Mouse (Mus musculus) layer of hippocampus, adult 2 months (tissue): ENCODE data around the gene Trp63. TPM values are rescaled to one million over a fixed set of nuclear protein-coding genes. Genes with fewer than 3 reads are reported as not detected.
"Not testable (repeated sequence)": the region's sequence is repeated elsewhere in the genome, so short reads cannot be mapped to it uniquely, and the experiment has no call there.

Experiments used
- DNase-seq, 2 experiments: peaks; one replicate each; pipeline ENCODE4 v3.0.0; 2022; ENCODE audit warnings: low spot score in 2 of 2
- H3K27ac ChIP-seq: fragments of 200-600 bp; 2 replicates; pipeline ENCODE4 v1.8.1; 2022
- H3K4me3 ChIP-seq: fragments of 200-600 bp; 2 replicates; pipeline ENCODE4 v1.8.1; 2022; ENCODE audit warnings: mild to moderate bottlenecking
- CTCF ChIP-seq: fragments of 200-600 bp; conservative IDR thresholded peaks from 2 replicates; pipeline ENCODE4 v1.8.1; 2022; ENCODE audit warnings: antibody characterized with exemption, mild to moderate bottlenecking, moderate library complexity
- long read RNA-seq, 2 experiments: library from polyadenylated mRNA; stranded (forward); transcript quantifications; one replicate each; pipeline ENCODE4 v2.0.0; 2021; ENCODE audit warnings: borderline mapping rate in 2 of 2
- total RNA-seq, 2 experiments: library from RNA; stranded (reverse); gene quantifications; 2 replicates each; pipeline ENCODE4 v1.2.3; 2021

The Trp63 gene
- total RNA-seq, result 1 to 10 TPM in 1 of 2 experiments, under 1 TPM in 1; 0.90 to 1.6 TPM
- long read RNA-seq, experiment 1, partial matches to known transcripts, result 1 of 2 reads
- long read RNA-seq, experiment 1, other reads (novel, unspliced or antisense), result 1 of 2 reads
- long read RNA-seq, experiment 2, partial matches to known transcripts, result 0 of 3 reads
- long read RNA-seq, experiment 2, other reads (novel, unspliced or antisense), result 3 of 3 reads

DNA sequence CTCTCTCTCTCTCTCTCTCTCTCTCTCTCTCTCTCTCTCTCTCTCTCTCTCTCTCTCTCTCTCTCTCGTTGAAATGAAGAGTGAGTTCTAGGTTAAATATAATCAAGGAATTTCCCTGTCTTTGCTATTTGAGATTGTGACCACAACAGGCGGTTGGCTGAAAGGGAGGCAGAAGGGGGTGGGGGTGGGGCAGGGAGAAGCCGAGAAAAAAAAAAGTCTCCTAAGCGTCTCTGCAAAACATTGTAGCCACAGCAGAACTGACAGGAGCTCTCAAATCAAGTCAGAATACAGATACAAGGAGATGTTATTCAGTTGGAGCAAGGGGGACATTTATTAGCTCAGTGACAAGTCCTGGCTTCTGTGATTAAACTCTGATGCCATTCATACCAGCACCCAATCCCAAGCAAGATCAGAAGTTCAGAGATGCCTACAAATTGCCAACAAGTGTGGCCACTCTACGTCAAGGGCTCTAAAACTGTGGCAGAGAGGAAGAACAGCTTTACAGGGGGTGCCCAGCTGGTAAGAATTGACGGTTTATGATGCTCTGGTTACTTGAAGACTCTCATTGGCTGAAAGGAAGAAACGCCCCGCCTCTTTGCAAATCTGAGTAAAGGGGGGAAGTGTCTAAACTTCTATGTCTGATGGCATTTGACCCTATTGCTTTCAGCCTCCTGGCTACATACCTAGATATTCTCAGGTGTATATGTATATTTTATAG lies at the start of gene Trp63:
Gene Trp63, plus strand, starts transcription at position 233 of the 718 bp plus-strand sequence.
- Histone ChIP-seq H3K4me3 (peak within 1 kb of the TSS; percentile 20; the same call in 1 of the 2 replicates), H3K27ac (peak within 1 kb of the TSS; percentile 71)
- no peak for DNase-seq
- TF ChIP-seq CTCF, result no peak

DNA sequence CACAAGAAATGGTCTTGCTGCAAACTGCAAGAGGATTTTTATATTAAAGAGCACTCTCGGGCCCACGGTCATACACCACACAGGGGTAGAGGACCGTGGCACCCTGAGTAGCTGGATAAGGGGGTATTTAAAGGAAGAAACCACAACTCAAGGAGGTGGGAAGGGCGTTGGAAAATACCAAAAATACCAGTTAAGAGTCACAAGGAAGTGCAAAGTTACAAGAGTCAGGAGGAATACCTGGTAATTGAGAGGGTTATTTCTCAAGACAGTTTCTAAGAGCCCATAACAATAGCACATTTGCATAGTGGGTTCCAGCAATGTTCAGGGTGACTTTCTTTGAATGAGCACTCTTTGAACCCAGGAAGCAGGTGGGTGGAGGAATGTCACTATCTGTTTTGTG lies 38.8 kb upstream of the Trp63 start:
- not testable (repeated sequence) for DNase-seq, H3K27ac ChIP-seq, H3K4me3 ChIP-seq

DNA sequence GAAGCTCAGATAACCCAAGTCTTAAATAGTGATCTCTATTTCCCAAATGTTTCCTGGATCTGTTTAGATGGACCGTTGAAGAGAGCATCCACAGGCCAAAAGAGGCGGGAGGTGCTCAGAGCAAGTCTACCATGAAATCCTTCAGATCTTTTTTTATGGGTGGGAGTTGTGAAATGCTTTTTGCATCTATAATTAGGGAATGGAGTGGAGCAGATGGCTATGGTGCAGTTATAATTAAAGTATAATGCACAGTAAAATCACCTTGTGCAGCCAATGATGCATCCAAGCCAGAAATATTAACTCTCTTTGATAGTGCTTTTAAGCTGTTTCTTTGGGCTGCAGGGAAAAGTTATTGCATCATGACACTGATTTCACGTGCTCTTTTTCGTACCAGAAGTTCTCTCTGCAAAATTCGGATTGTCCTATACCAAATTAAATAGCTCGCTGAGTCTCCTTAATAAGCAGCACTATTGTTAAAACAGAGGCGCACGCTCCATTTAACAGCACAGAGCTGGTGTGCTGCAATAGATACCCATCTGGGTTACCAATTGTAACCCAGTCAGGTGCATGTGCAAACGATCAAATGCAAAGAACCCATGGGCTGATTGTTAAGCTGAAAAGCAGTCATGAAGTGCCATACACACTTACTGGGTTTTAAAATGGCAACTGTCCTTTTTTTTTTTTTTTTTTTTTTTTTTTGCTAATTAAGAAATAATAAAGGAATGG lies 22.9 kb upstream of the Trp63 start:
- DNase-seq, result no peak
- Histone ChIP-seq H3K4me3 (no peak overlapping the region), H3K27ac (no peak overlapping the region)
- TF ChIP-seq CTCF, result no peak

- Histone ChIP-seq H3K4me3 (no peak overlapping the region), H3K27ac (no peak overlapping the region)
- no peak for DNase-seq
- no peak for TF ChIP-seq CTCF
Observed at GRCm38 (mm10) chr16:25663116-25663515, 20.4 kb upstream of the Trp63 start.

- DNase-seq, result peak in 1 of 2 experiments; percentile 10
- H3K27ac ChIP-seq, result no peak overlapping the region
- no peak overlapping the region for H3K4me3 ChIP-seq
- TF ChIP-seq CTCF, result no peak
Observed at GRCm38 (mm10) chr16:25673861-25674440, 9.6 kb upstream of the Trp63 start.

GRCm38 (mm10) chr16:25680369-25680768 lies 3.2 kb upstream of the Trp63 start:
- DNase-seq, result no peak
- TF ChIP-seq CTCF, result no peak
- Histone ChIP-seq H3K4me3 (no peak overlapping the region), H3K27ac (peak overlapping the region; percentile 25; the same call in 1 of the 2 replicates)

GRCm38 (mm10) chr16:25682533-25682932 lies 1.0 kb upstream of the Trp63 start:
- peak; percentile 66 to 75 for DNase-seq
- TF ChIP-seq CTCF, result no peak
- H3K4me3 ChIP-seq, result no peak overlapping the region
- H3K27ac ChIP-seq, result peak overlapping the region; percentile 71

DNA sequence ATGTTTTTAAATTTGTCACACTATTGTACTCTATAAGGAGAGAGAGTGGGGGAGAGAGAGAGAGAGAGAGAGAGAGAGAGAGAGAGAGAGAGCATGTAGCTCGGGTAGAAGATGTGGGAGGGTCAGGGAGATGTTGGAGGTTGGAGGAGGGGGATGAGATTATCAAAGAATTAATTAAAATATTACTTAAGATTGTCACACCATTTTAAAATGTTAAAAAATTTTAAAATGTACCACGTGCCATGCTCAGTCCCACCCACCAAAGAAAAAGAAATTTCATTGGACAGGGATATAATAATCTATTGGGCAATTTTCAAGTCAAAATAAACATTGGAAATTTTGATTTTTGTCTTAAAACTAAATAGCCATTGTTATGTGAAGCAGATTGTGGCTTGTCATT lies 1.0 kb downstream of the Trp63 start:
- no peak for DNase-seq
- no peak for TF ChIP-seq CTCF
- Histone ChIP-seq H3K27ac (no peak overlapping the region), H3K4me3 (no peak overlapping the region)

DNA sequence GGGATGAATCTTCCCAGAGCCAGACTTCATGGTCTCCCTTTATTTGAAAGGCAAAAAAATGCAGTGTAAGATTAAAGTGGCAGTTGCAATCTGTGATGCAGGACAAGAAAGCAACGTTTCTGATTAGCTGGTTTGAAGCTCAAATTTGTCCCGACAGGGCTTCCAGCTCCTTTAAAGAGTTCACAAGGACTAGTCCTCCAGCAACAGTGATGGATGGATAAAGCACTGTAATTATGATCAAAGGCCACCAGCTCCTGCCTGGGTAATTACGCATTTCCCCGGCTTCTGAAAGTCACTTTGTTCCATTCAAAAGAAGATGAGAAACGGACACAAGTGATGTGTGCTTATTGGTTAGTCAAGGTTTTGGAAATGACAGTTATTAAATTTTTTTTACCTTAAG lies 7.0 kb downstream of the Trp63 start:
- DNase-seq, result no peak
- Histone ChIP-seq H3K4me3 (no peak overlapping the region), H3K27ac (no peak overlapping the region)
- TF ChIP-seq CTCF, result no peak

GRCm38 (mm10) chr16:25701252-25701651 lies 17.7 kb downstream of the Trp63 start:
- no peak for TF ChIP-seq CTCF
- no peak overlapping the region for H3K27ac ChIP-seq
- no peak overlapping the region for H3K4me3 ChIP-seq
- DNase-seq, result no peak

GRCm38 (mm10) chr16:25706260-25706659 lies 22.7 kb downstream of the Trp63 start:
- Histone ChIP-seq H3K27ac (no peak overlapping the region), H3K4me3 (no peak overlapping the region)
- no peak for DNase-seq
- no peak for TF ChIP-seq CTCF

DNA sequence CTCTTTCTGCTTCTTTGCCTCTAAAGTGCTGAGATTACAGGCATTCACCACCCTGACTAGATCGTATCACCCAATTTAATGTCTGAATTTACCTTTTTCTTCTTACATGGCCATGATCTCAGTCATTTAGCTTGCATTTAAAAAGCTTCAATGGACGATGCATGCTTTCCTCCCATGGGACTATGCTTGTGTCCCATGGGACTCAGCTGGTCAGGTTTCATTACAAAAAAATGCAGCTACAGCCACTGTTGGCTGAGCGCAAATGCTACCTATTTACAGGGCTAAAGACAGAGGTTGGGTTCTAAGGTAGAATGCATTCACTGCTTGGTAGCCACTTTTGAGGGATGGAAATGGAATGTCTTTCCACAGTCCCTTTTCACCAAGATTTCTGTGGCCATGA lies 32.2 kb downstream of the Trp63 start:
- Histone ChIP-seq H3K27ac (no peak overlapping the region), H3K4me3 (no peak overlapping the region)
- TF ChIP-seq CTCF, result no peak
- DNase-seq, result no peak

DNA sequence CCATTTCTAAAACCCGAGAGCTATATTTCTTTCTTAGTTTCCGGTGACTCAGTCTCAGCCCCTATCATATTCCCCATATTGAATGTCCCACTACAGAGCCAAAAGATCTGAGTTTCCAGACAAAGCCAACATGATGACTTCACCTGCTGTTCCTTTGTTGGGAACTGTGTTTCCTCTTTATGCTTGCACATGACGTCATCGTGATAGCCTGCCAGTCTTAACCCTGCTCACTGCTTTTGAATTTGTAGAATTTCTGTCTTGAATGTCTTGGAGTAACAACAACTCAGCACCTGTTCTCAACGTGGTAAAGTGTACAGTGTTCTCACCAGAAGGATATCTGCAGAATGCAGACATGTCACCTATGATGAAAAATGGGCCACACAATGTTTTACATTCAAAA lies 39.6 kb downstream of the Trp63 start:
- DNase-seq, result no peak
- TF ChIP-seq CTCF, result no peak
- Histone ChIP-seq H3K4me3 (no peak overlapping the region), H3K27ac (no peak overlapping the region)
